In the genomic region with DNA sequence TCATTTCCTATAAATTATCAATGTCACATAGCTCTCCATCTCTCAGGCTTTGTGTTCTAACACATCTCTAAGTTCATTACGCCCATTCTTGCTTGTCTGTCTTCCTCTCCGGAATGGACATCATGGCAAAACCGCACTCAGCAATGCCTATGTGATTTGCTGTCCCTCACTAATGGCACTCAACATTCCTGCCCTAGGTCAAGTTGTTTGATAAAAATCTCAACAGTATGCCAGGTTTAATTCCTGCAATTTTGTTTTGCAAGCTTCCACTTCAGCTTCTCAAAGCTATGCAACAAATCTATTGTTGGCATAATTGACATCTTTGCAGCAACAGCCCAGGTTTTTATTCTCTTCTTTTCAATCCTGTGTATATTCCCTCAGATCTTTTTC, we compare ENCODE assay signal across 24 mouse cellular contexts. TPM values are rescaled to one million over a fixed set of nuclear protein-coding genes. Genes with fewer than 3 reads are reported as not detected.
DNase-seq lines count a peak whose midpoint lies in the region; ATAC-seq lines count a peak whose summit lies in the region.
"Had no signal": no experiment of that assay in that cellular context is flagged by ENCODE, and none has a peak within 500 bp of the region (broad histone marks: within the 10 kb centered on the region; RNA-seq: fewer than 3 reads in every experiment).

No protein-coding gene starts in this region.

- no peaks in the 10 kb centered on the region for H3K27me3 ChIP-seq in kidney, embryonic 15.5 days
- no peaks in the 10 kb centered on the region for H3K27me3 ChIP-seq in midbrain, embryonic 11.5 days (ENCODE audit: control insufficient read depth, insufficient read depth, low read length)
- H3K27me3 ChIP-seq in midbrain, embryonic 13.5 days = no peaks in the 10 kb centered on the region
- H3K27me3 ChIP-seq: embryonic facial prominence, embryonic 15.5 days; heart, embryonic 15.5 days had no signal

- H3K9me3 ChIP-seq in kidney, embryonic 15.5 days (replicated peaks) = no peaks in the 10 kb centered on the region
- no peaks in the 10 kb centered on the region for H3K9me3 ChIP-seq in midbrain, embryonic 11.5 days (ENCODE audit: control insufficient read depth, low read length)
- no peaks in the 10 kb centered on the region for H3K9me3 ChIP-seq in midbrain, embryonic 13.5 days
- H3K9me3 ChIP-seq: embryonic facial prominence, embryonic 15.5 days; forebrain, embryonic 10.5 days; heart, embryonic 15.5 days had no signal

- no peak overlapping the region for H3K4me3 ChIP-seq in kidney, embryonic 15.5 days (replicated peaks)
- no peak overlapping the region for H3K4me3 ChIP-seq in midbrain, embryonic 11.5 days (ENCODE audit: low read depth, low read length)
- H3K4me3 ChIP-seq in midbrain, embryonic 13.5 days (replicated peaks) = no peak overlapping the region
- H3K4me3 ChIP-seq: embryonic facial prominence, embryonic 15.5 days; erythroblast, embryonic 14.5 days; forebrain, embryonic 10.5 days; heart, adult 2 months; heart, embryonic 15.5 days had no signal

- H3K27ac ChIP-seq in kidney, embryonic 15.5 days = 0 out of 2 replicates have a peak overlapping the region, but pooled peaks have one; percentile 73
- no peak overlapping the region for H3K27ac ChIP-seq in midbrain, embryonic 11.5 days (ENCODE audit: low read depth, low read length)
- no peak overlapping the region for H3K27ac ChIP-seq in midbrain, embryonic 13.5 days
- H3K27ac ChIP-seq: embryonic facial prominence, embryonic 15.5 days; forebrain, embryonic 10.5 days; heart, adult 2 months; heart, embryonic 15.5 days had no signal

- no peak overlapping the region for H3K4me2 ChIP-seq in kidney, embryonic 15.5 days
- no peak overlapping the region for H3K4me2 ChIP-seq in midbrain, embryonic 11.5 days
- H3K4me2 ChIP-seq in midbrain, embryonic 13.5 days (replicated peaks) = no peak overlapping the region
- H3K4me2 ChIP-seq: embryonic facial prominence, embryonic 15.5 days; heart, embryonic 11.5 days; heart, embryonic 15.5 days had no signal

- no peak for DNase-seq in kidney, postnatal 4 days
- peak; percentile 8 for DNase-seq in midbrain, embryonic 11.5 days (ENCODE audit: low spot score, missing footprints)
- DNase-seq in lung, postnatal 14 days = peak; percentile 35
- DNase-seq in adrenal gland, adult 2 months = no peak
- DNase-seq in testis, postnatal 14 days (ENCODE audit: low spot score) = no peak
- DNase-seq: adrenal gland, postnatal 10 days; B cell, adult 2 months; cerebellum, adult 11 months; cerebellum, adult 8-10 months; cerebellum, postnatal 14 days; embryo, embryonic 11 days; gastrocnemius, postnatal 36 days; heart, adult 2 months; heart, postnatal 14 days had no signal

- no peak for ATAC-seq in kidney, embryonic 15.5 days (replicated peaks; ENCODE audit: low FRiP score)
- ATAC-seq in midbrain, embryonic 11.5 days (ENCODE audit: low FRiP score) = no peak
- no peak for ATAC-seq in midbrain, embryonic 13.5 days
- ATAC-seq: CD4-positive, CD25-positive, alpha-beta regulatory T cell, adult 4 months; forebrain, embryonic 14.5 days had no signal

- no peak overlapping the region for H3K9ac ChIP-seq in kidney, embryonic 15.5 days
- H3K9ac ChIP-seq in midbrain, embryonic 11.5 days (ENCODE audit: low read length) = no peak overlapping the region
- no peak overlapping the region for H3K9ac ChIP-seq in midbrain, embryonic 13.5 days (replicated peaks)
- H3K9ac ChIP-seq: embryonic facial prominence, embryonic 15.5 days; heart, embryonic 15.5 days had no signal

- WGBS in kidney, embryonic 15.5 days = 84% methylated on average over 3 of the region's 3 CpGs
- WGBS in midbrain, embryonic 11.5 days = 91% methylated on average over 3 of the region's 3 CpGs
- WGBS in midbrain, embryonic 13.5 days = 86% methylated on average over 3 of the region's 3 CpGs

- 0 out of 2 replicates have a peak, but pooled peaks cover 3% of the 10 kb centered on the region for H3K4me1 ChIP-seq in kidney, embryonic 15.5 days
- no peaks in the 10 kb centered on the region for H3K4me1 ChIP-seq in midbrain, embryonic 11.5 days (ENCODE audit: control insufficient read depth, insufficient read depth, low read length)
- no peaks in the 10 kb centered on the region for H3K4me1 ChIP-seq in midbrain, embryonic 13.5 days (replicated peaks)
- H3K4me1 ChIP-seq: embryonic facial prominence, embryonic 15.5 days; heart, embryonic 15.5 days had no signal

- H3K36me3 ChIP-seq in kidney, embryonic 15.5 days = no peaks in the 10 kb centered on the region
- H3K36me3 ChIP-seq in midbrain, embryonic 11.5 days (ENCODE audit: control insufficient read depth, insufficient read depth, low read length) = no peaks in the 10 kb centered on the region
- H3K36me3 ChIP-seq in midbrain, embryonic 13.5 days = no peaks in the 10 kb centered on the region
- H3K36me3 ChIP-seq: embryonic facial prominence, embryonic 15.5 days; forebrain, embryonic 10.5 days; G1E; heart, embryonic 15.5 days had no signal

RNA-seq across cellular contexts. Expression of gene Nectin3, which starts 9.6 kb away (rescaled TPM):
- 38.6 and 43.0 TPM in 2 replicates for polyA plus RNA-seq in kidney, embryonic 15.5 days (2015; fragmentation: Nextera tagmentation; extraction: Ambion mirVana)
- 51.3 and 59.0 TPM in 2 replicates for polyA plus RNA-seq in midbrain, embryonic 11.5 days (2014; fragmentation: Nextera tagmentation; extraction: Ambion mirVana)
- 20.4 and 30.5 TPM in 2 replicates for polyA plus RNA-seq in midbrain, embryonic 13.5 days (2015; fragmentation: Nextera tagmentation; extraction: Ambion mirVana)
- 10 to 100 TPM; 26.4 to 32.5 TPM for total RNA-seq in adrenal gland, adult 2 months (2021)
- 7.7 and 10.9 TPM in 2 replicates for polyA plus RNA-seq in adrenal gland, adult 2 months (2012; rRNA removed)
- polyA plus RNA-seq: CD4-positive, CD25-positive, alpha-beta regulatory T cell, adult 4 months; erythroblast, embryonic 14.5 days; G1E had no signal

Comparison
In these comparisons a context has a peak if more than half of its experiments do, and no peak if none do; other contexts are left out.
1. DNase-seq: peak in midbrain, embryonic 11.5 days (single experiment) and lung, postnatal 14 days (single experiment); none in kidney, postnatal 4 days (0 of 2), adrenal gland, adult 2 months (single experiment) and testis, postnatal 14 days (single experiment).